Mouse (Mus musculus) lung, postnatal 0 days (tissue): ENCODE measurements at regions not wholly inside any gene's neighbourhood (a gene's known extent, or its start where the extent isn't known, plus 50 kb on each side); places are given as distances from the start of the nearest gene placed in this dataset.
"Not testable (repeated sequence)": the region's sequence is repeated elsewhere in the genome, so short reads cannot be mapped to it uniquely, and the experiment has no call there.

Experiments
- ATAC-seq: fragments of 200-750 bp; cut with Nextera tagmentation; 2 replicates; pipeline ENCODE4 v1.8.0; 2017; ENCODE audit warnings: moderate library complexity
- DNase-seq: peaks from one replicate; pipeline ENCODE4 v3.0.0-alpha.2; 2016; ENCODE audit warnings: low spot score
- H3K27ac ChIP-seq: fragments of 300-500 bp; sonication (generic); 2 replicates; pipeline ENCODE4 v1.5.1; 2014; ENCODE audit warnings: antibody characterized with exemption, mild to moderate bottlenecking, low read length, mixed read lengths
- H3K27me3 ChIP-seq: fragments of 300-500 bp; sonication (generic); replicated peaks from 2 replicates; pipeline ENCODE4 v1.6.1; 2014; ENCODE audit warnings: low read length, mixed read lengths; ENCODE audit not compliant: insufficient read depth
- H3K36me3 ChIP-seq: fragments of 300-500 bp; sonication (generic); 2 replicates; pipeline ENCODE4 v1.6.1; 2014; ENCODE audit warnings: low read length, mixed read lengths; ENCODE audit not compliant: insufficient read depth
- H3K4me1 ChIP-seq: fragments of 300-500 bp; sonication (generic); 2 replicates; pipeline ENCODE4 v1.6.1; 2014; ENCODE audit warnings: antibody characterized with exemption, low read depth, low read length, mixed read lengths; ENCODE audit not compliant: insufficient read depth
- H3K4me2 ChIP-seq: fragments of 300-500 bp; sonication (generic); replicated peaks from 2 replicates; pipeline ENCODE4 v1.6.1; 2014; ENCODE audit warnings: low read depth, mild to moderate bottlenecking, low read length, moderate library complexity, mixed read lengths
- H3K4me3 ChIP-seq: fragments of 300-500 bp; sonication (generic); 2 replicates; pipeline ENCODE4 v1.5.1; 2014; ENCODE audit warnings: low read depth, low read length
- H3K9ac ChIP-seq: fragments of 300-500 bp; sonication (generic); replicated peaks from 2 replicates; pipeline ENCODE4 v1.6.1; 2014; ENCODE audit warnings: low read depth, mild to moderate bottlenecking
- H3K9me3 ChIP-seq: fragments of 300-500 bp; sonication (generic); 2 replicates; pipeline ENCODE4 v1.6.1; 2016; ENCODE audit warnings: low read length, mixed read lengths
- CTCF ChIP-seq: IDR thresholded peaks from 2 replicates; pipeline ENCODE4 v1.5.1; 2016; ENCODE audit warnings: antibody characterized with exemption, mild to moderate bottlenecking
- EP300 ChIP-seq: IDR thresholded peaks from 2 replicates; pipeline ENCODE4 v1.6.1; 2016; ENCODE audit warnings: antibody characterized with exemption, mild to moderate bottlenecking, control low read depth
- WGBS: fragments of 180-500 bp; shearing (Covaris S2); extraction: QIAGEN DNeasy Blood & Tissue Kit; methylation state at CpG from one replicate; pipeline ENCODE4 v1.1.7; 2014; 5-methylcytosine and 5-hydroxymethylcytosine counted together

DNA sequence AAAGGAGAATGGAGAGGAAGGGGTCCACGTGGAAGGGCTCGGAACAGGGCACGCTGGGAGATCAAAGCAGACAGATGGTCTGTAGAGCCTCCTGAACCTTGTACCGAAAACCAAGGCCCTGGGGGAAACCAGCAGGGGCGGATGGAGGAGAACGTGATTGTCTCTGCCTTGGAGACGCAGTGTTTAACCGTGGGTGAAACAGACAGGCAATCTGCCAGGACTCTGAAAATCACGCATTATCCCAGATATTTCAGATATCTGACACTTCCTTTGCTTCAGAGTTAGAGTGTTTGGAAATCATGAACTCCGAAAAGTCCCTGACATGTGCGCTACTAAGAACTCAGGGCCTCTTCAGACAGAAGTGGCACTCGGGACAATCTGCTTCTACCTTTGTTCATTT is 126.1 kb downstream of the Cenpf start:
- H3K4me2 ChIP-seq = no peak overlapping the region
- no peak overlapping the region for H3K4me3 ChIP-seq
- TF ChIP-seq CTCF = no peak
- no peak for TF ChIP-seq EP300
- no peak for ATAC-seq
- no peak overlapping the region for H3K9ac ChIP-seq
- DNase-seq = peak; percentile 5
- H3K27me3 ChIP-seq = no peaks in the 10 kb centered on the region
- H3K9me3 ChIP-seq = no peaks in the 10 kb centered on the region
- no peak overlapping the region for H3K27ac ChIP-seq
- H3K36me3 ChIP-seq = no peaks in the 10 kb centered on the region
- WGBS = 50% methylated on average over 12 of the region's 12 CpGs
- no peaks in the 10 kb centered on the region for H3K4me1 ChIP-seq

GRCm38 (mm10) chr1:189560576-189560975 is 127.3 kb downstream of the Cenpf start:
- Histone ChIP-seq H3K27ac (no peak overlapping the region), H3K4me2 (no peak overlapping the region), H3K9me3 (no peaks in the 10 kb centered on the region), H3K4me1 (no peaks in the 10 kb centered on the region), H3K4me3 (no peak overlapping the region), H3K27me3 (no peaks in the 10 kb centered on the region), H3K9ac (no peak overlapping the region), H3K36me3 (no peaks in the 10 kb centered on the region)
- peak; percentile 7 for DNase-seq
- TF ChIP-seq CTCF (no peak), EP300 (no peak)
- 30% methylated on average over 10 of the region's 10 CpGs for WGBS
- no peak for ATAC-seq

GRCm38 (mm10) chr1:189550851-189551250 is 137.0 kb downstream of the Cenpf start:
- no peaks in the 10 kb centered on the region for H3K27me3 ChIP-seq
- no peaks in the 10 kb centered on the region for H3K4me1 ChIP-seq
- ATAC-seq (no peak), DNase-seq (no peak)
- no peaks in the 10 kb centered on the region for H3K36me3 ChIP-seq
- WGBS = 86% methylated on average over 9 of the region's 9 CpGs
- no peak overlapping the region for H3K4me3 ChIP-seq
- no peaks in the 10 kb centered on the region for H3K9me3 ChIP-seq
- TF ChIP-seq EP300 = no peak
- peak; percentile 48 for TF ChIP-seq CTCF
- H3K27ac ChIP-seq = no peak overlapping the region
- no peak overlapping the region for H3K4me2 ChIP-seq
- no peak overlapping the region for H3K9ac ChIP-seq

- TF ChIP-seq CTCF = no peak
- TF ChIP-seq EP300 = no peak
- H3K4me1 ChIP-seq = no peaks in the 10 kb centered on the region
- no peak overlapping the region for H3K27ac ChIP-seq
- H3K27me3 ChIP-seq = no peaks in the 10 kb centered on the region
- no peak overlapping the region for H3K4me3 ChIP-seq
- WGBS = 75% methylated on average over 2 of the region's 2 CpGs
- DNase-seq (no peak), ATAC-seq (no peak)
- H3K4me2 ChIP-seq = no peak overlapping the region
- no peak overlapping the region for H3K9ac ChIP-seq
- no peaks in the 10 kb centered on the region for H3K36me3 ChIP-seq
- no peaks in the 10 kb centered on the region for H3K9me3 ChIP-seq
Measured at GRCm38 (mm10) chr1:189532834-189533233, 130.8 kb upstream of the Kcnk2 start.

- no peak overlapping the region for H3K9ac ChIP-seq
- 82% methylated on average over 5 of the region's 5 CpGs for WGBS
- no peaks in the 10 kb centered on the region for H3K36me3 ChIP-seq
- DNase-seq = no peak
- H3K4me1 ChIP-seq = no peaks in the 10 kb centered on the region
- H3K9me3 ChIP-seq = no peaks in the 10 kb centered on the region
- no peak overlapping the region for H3K4me3 ChIP-seq
- no peak for ATAC-seq
- TF ChIP-seq EP300 = no peak
- no peak for TF ChIP-seq CTCF
- no peaks in the 10 kb centered on the region for H3K27me3 ChIP-seq
- H3K27ac ChIP-seq = no peak overlapping the region
- no peak overlapping the region for H3K4me2 ChIP-seq
Measured at GRCm38 (mm10) chr1:189526329-189526728, 124.3 kb upstream of the Kcnk2 start.

DNA sequence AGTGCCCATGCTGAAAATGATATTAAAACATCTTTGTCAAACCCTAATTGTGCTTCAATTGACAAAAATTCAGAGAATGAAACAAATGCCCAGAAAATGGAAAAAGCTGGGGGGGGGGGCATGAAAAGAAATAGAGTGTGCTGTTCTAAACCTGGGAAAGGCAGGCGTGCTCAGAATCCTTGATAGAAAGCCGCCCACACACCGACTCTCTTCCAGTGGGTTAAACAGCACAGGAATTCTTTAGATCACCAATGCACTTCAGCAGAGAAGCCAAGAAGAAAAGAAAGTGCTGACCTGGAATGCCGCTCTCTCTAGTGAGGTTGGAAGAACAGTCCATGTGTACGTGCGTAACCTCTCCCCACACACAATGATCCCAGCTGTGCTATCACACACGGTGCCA is 113.4 kb upstream of the Kcnk2 start:
- H3K9me3 ChIP-seq = no peaks in the 10 kb centered on the region
- 76% methylated on average over 7 of the region's 7 CpGs for WGBS
- H3K4me1 ChIP-seq = no peaks in the 10 kb centered on the region
- no peak for TF ChIP-seq CTCF
- H3K36me3 ChIP-seq = no peaks in the 10 kb centered on the region
- ATAC-seq (no peak), DNase-seq (no peak)
- no peak overlapping the region for H3K4me3 ChIP-seq
- no peak overlapping the region for H3K27ac ChIP-seq
- H3K27me3 ChIP-seq = no peaks in the 10 kb centered on the region
- no peak overlapping the region for H3K4me2 ChIP-seq
- no peak overlapping the region for H3K9ac ChIP-seq

GRCm38 (mm10) chr1:189513358-189513757 is 111.3 kb upstream of the Kcnk2 start:
- H3K4me1 ChIP-seq = no peaks in the 10 kb centered on the region
- no peak overlapping the region for H3K9ac ChIP-seq
- no peaks in the 10 kb centered on the region for H3K27me3 ChIP-seq
- H3K36me3 ChIP-seq = no peaks in the 10 kb centered on the region
- WGBS = 78% methylated on average over 4 of the region's 4 CpGs
- H3K9me3 ChIP-seq = peaks cover 9% of the 10 kb centered on the region
- H3K27ac ChIP-seq = no peak overlapping the region
- no peak overlapping the region for H3K4me2 ChIP-seq
- ATAC-seq (no peak), DNase-seq (no peak)
- H3K4me3 ChIP-seq = no peak overlapping the region
- no peak for TF ChIP-seq CTCF
- TF ChIP-seq EP300 = no peak

GRCm38 (mm10) chr1:189507301-189507700 is 105.2 kb upstream of the Kcnk2 start:
- H3K4me3 ChIP-seq, H3K36me3 ChIP-seq, H3K27ac ChIP-seq, H3K4me1 ChIP-seq, DNase-seq, H3K9ac ChIP-seq, ATAC-seq, H3K27me3 ChIP-seq, H3K4me2 ChIP-seq, H3K9me3 ChIP-seq: not testable (repeated sequence)
- 67% methylated on average over 1 of the region's 1 CpGs for WGBS
